Mouse (Mus musculus) mammary gland, adult 2 months (tissue): ENCODE data around the gene Tpra1. TPM values are rescaled to one million over a fixed set of nuclear protein-coding genes. Genes with fewer than 3 reads are reported as not detected.

Experiments
- polyA plus RNA-seq: library from polyadenylated mRNA; depleted of rRNA; stranded (reverse); fragments of >200 nt; gene quantifications from 2 replicates; pipeline ENCODE4 v1.2.3, GENCODE M21; 2012; ENCODE audit warnings: low replicate concordance; rRNA removed

Tpra1 gene
- 172 and 199 TPM in 2 replicates for polyA plus RNA-seq

GRCm38 (mm10) chr6:88901947-88902820, at the start of gene Tpra1:
Gene Tpra1, plus strand, starts transcription at chr6:88902251.

DNA sequence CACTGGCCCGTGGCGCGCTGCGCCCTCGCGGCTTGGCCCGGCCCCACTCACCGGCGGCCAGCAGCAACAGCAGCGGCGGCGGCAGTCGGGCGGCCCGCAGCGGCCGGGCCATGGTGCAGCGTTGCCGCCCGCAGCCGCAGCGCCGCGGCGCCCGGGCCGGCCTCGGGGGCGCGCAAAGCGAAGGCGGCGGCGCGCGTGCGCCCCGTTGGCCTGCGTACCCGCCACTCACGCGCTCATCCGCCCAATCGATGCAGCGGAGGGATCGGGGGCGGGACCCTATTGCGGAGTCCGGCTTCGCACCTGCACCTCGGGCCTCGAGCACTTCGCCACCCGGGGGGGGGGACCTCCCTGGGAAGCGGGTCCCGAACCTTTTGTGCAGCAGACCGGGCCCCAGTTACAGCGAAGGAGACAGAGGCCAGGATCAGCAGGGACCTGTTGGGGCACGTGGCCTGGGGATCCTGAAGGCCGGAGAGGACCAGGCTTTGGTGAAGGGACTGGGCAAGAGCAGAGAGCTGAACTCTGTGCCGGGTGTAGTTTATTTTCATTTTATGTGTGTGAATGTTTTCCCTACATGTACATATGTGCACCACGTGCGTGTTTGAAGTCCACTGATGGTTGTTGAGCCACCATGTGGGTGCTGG, 27.1 kb upstream of the Tpra1 start, which contains the start of gene Podxl2:
Gene Podxl2, minus strand, starts transcription at position 177 of the 641 bp plus-strand sequence.

GRCm38 (mm10) chr6:88898534-88899048, 3.5 kb upstream of the Tpra1 start, which contains the start of gene Mcm2:
Gene Mcm2, minus strand, starts transcription at chr6:88898780.

Other genes with a start within 250 kb of the Tpra1 start
- 640 and 804 TPM in 2 replicates for gene Mgll, start 177.8 kb upstream of the Tpra1 start, polyA plus RNA-seq
- gene Abtb1, start 60.3 kb upstream of the Tpra1 start, polyA plus RNA-seq = 85.6 and 90.7 TPM in 2 replicates
- 32.1 and 44.5 TPM in 2 replicates for gene Podxl2, start 27.2 kb upstream of the Tpra1 start, polyA plus RNA-seq
- gene Mcm2, start 3.5 kb upstream of the Tpra1 start, polyA plus RNA-seq = 12.6 and 19.3 TPM in 2 replicates